Mouse (Mus musculus) MN1 (cell line): ENCODE measurements at regions not wholly inside any gene's neighbourhood (a gene's known extent, or its start where the extent isn't known, plus 50 kb on each side); places are given as distances from the start of the nearest gene placed in this dataset.

ENCODE experiments used
- DNase-seq: peaks from one replicate; pipeline ENCODE4 v3.0.0-alpha.2; 2016; ENCODE audit warnings: low spot score

GRCm38 (mm10) chrX:42431851-42432635 is 57.4 kb upstream of the Tex13c2 start:
- no peak for DNase-seq
